Mouse (Mus musculus) forebrain, embryonic 15.5 days (tissue): ENCODE data around the gene Mtch1. TPM values are rescaled to one million over a fixed set of nuclear protein-coding genes. Genes with fewer than 3 reads are reported as not detected.
A peak's percentile ranks its signal among the peaks of the same experiment; 100 is the strongest.
"Not testable (repeated sequence)": the region's sequence is repeated elsewhere in the genome, so short reads cannot be mapped to it uniquely, and the experiment has no call there.

ENCODE experiments used
- ATAC-seq: fragments of 200-750 bp; cut with Nextera tagmentation; replicated peaks from 2 replicates; pipeline ENCODE4 v1.8.0; 2017; ENCODE audit warnings: mild to moderate bottlenecking, moderate TSS enrichment, moderate library complexity
- H3K27ac ChIP-seq: fragments of 300-500 bp; sonication (generic); replicated peaks from 2 replicates; pipeline ENCODE4 v1.5.1; 2015; ENCODE audit warnings: mild to moderate bottlenecking, inconsistent platforms
- H3K27me3 ChIP-seq: fragments of 300-500 bp; sonication (generic); 2 replicates; pipeline ENCODE4 v1.6.1; 2015; ENCODE audit warnings: inconsistent platforms
- H3K36me3 ChIP-seq: fragments of 300-500 bp; sonication (generic); 2 replicates; pipeline ENCODE4 v1.6.1; 2015; ENCODE audit warnings: mild to moderate bottlenecking, inconsistent platforms
- H3K4me1 ChIP-seq: fragments of 300-500 bp; sonication (generic); 2 replicates; pipeline ENCODE4 v1.6.1; 2015; ENCODE audit warnings: inconsistent platforms
- H3K4me2 ChIP-seq: fragments of 300-500 bp; sonication (generic); replicated peaks from 2 replicates; pipeline ENCODE4 v1.6.1; 2015; ENCODE audit warnings: mild to moderate bottlenecking, inconsistent platforms
- H3K4me3 ChIP-seq: fragments of 300-500 bp; sonication (generic); 2 replicates; pipeline ENCODE4 v1.5.1; 2015; ENCODE audit warnings: mild to moderate bottlenecking, inconsistent platforms
- H3K9ac ChIP-seq: fragments of 300-500 bp; sonication (generic); replicated peaks from 2 replicates; pipeline ENCODE4 v1.6.1; 2015; ENCODE audit warnings: mild to moderate bottlenecking, inconsistent platforms
- H3K9me3 ChIP-seq: fragments of 300-500 bp; sonication (generic); 2 replicates; pipeline ENCODE4 v1.6.1; 2016; ENCODE audit warnings: inconsistent platforms
- WGBS: fragments of 180-500 bp; shearing (Covaris S2); methylation state at CpG from one replicate; pipeline ENCODE4 v1.1.7; 2015; ENCODE audit warnings: mixed read lengths; 5-methylcytosine and 5-hydroxymethylcytosine counted together
- polyA plus RNA-seq: library from polyadenylated mRNA; unstranded; fragments of >200 nt; fragmentation: Nextera tagmentation; extraction: Ambion mirVana; gene quantifications from 2 replicates; pipeline ENCODE4 v1.2.1, GENCODE M21; 2015

Mtch1 gene
- 432 and 464 TPM in 2 replicates for polyA plus RNA-seq

DNA sequence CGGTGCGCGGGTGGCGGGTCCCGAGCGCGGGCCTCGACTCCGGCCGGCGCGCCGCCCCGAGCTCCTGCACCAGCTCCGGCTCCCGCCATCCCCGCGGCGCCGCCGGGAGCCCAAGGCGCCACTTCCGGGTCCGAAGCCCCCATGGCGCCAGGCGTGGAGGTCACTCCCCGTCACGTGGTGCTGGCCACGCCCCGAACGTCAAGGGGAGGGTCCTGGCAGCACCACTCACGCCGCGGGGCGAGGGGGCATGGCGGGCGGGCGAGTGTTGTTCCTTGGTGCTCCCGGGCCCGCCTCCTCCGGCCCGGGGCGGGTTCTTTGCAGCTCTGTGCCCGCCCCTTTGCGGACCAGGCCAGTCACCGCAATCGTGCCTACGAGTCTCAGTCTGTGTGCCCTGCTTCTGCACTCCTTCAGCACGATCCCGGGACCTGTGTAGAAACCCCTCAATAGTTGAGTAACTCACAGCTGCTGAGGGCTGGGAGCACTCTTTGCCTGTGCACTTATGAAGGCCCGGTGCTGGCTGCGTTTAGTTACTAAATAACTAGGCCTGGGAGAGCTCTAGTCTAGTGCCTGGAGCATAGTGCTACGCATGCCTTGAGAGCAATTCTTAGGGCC is at the start of gene Mtch1:
Mtch1 (minus strand) TSS at position 290 of the 612 bp plus-strand sequence.
- Histone ChIP-seq H3K27me3 (no peaks in the 10 kb centered on the region), H3K4me1 (peaks cover 25% of the 10 kb centered on the region), H3K4me2 (peak within 1 kb of the TSS; percentile 70), H3K4me3 (peak within 1 kb of the TSS; percentile 97), H3K27ac (peak within 1 kb of the TSS; percentile 96), H3K36me3 (peaks cover 17% of the 10 kb centered on the region), H3K9ac (peak within 1 kb of the TSS; percentile 98), H3K9me3 (no peaks in the 10 kb centered on the region)
- ATAC-seq, result peak; percentile 83
- WGBS, result under 1% methylated on average over 50 of the region's 53 CpGs

DNA sequence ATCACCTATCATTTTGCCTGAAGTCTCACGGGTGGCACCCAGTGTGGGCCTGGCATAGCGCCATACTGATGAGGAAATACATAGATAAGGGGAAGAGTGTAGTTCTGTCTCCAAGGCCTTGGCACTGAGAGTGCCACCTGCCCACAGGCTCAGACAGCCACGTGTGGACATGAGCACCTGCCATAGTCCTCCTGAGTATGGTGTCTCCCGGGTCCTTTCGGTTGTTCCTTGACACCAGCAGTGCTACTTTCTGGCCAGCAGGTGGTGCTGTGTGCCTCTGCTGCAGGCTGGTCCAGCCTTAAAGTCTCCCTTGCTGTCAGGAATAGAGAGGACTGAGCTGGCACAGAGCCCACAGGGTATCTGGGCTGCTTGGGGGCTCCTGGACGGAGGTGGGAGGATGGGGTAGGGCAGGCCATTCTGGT is 49.1 kb upstream of the Mtch1 start:
- peak; percentile 64 for ATAC-seq
- WGBS, result 17% methylated on average over 6 of the region's 6 CpGs
- no peaks in the 10 kb centered on the region for H3K9me3 ChIP-seq
- peaks cover 22% of the 10 kb centered on the region for H3K4me1 ChIP-seq
- no peak overlapping the region for H3K4me3 ChIP-seq
- H3K27ac ChIP-seq, result no peak overlapping the region
- H3K9ac ChIP-seq, result no peak overlapping the region
- H3K4me2 ChIP-seq, result no peak overlapping the region
- no peaks in the 10 kb centered on the region for H3K27me3 ChIP-seq
- H3K36me3 ChIP-seq, result no peaks in the 10 kb centered on the region

DNA sequence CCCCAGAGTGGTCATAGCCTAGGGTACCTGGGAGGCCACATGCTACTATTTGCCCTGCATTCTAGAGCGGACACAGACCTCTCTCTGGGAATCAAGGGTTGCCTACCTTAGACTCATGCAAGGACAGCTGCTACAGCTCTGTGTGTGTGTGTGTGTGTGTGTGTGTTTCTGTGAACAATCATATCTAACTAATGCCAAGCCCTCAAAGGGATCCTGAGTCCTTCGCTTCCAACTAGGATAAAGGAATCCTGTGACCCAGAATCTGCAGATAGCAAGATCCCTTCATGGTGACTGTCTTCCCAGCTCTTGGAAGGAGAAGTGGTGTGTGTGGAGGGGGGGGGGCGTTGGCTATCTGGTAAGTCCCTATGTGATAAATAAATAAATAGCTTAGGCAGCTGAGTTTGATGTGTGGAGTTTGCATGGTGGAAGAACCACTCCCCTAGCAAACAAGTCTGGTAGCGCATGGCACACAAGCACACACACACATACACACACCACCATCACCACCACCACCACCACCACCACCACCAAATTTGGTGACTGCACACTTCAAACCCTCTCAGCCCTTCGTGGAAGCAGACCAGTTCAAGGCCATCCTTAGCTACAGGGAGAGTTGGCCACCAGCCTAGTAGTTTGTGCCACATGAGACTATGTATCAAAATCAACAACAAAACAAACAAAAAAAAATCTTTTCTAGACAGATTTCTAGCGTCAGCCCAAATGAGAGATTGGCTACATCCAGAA is 48.5 kb upstream of the Mtch1 start:
- no peaks in the 10 kb centered on the region for H3K27me3 ChIP-seq
- H3K36me3 ChIP-seq, result no peaks in the 10 kb centered on the region
- peaks cover 22% of the 10 kb centered on the region for H3K4me1 ChIP-seq
- H3K4me2 ChIP-seq, result no peak overlapping the region
- no peaks in the 10 kb centered on the region for H3K9me3 ChIP-seq
- no peak overlapping the region for H3K4me3 ChIP-seq
- H3K27ac ChIP-seq, result no peak overlapping the region
- 55% methylated on average over 6 of the region's 6 CpGs for WGBS
- H3K9ac ChIP-seq, result no peak overlapping the region
- no peak for ATAC-seq

DNA sequence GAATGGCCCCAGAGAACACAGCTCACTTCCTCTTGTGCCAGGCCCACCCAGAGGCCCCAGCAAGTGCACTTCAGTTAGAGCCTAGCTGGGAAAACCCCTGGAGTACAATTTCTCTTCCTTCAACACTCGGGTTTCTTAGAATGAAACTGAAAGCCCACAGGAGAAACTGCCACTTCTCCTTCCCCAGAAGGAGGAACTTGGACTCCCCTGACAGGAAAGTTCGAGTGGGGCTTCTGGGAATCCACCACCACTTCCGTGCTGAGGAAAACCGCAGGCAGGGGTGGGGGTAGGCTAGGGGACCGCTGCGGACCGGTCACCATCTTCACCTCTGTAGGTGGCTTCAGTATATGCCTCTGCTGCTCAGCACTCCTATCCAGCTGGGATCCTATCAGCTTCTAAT is 47.6 kb upstream of the Mtch1 start:
- WGBS, result 75% methylated on average over 7 of the region's 7 CpGs
- Histone ChIP-seq H3K36me3 (no peaks in the 10 kb centered on the region), H3K27me3 (no peaks in the 10 kb centered on the region), H3K27ac (no peak overlapping the region), H3K9me3 (no peaks in the 10 kb centered on the region), H3K4me2 (no peak overlapping the region), H3K9ac (no peak overlapping the region), H3K4me3 (no peak overlapping the region), H3K4me1 (peaks cover 22% of the 10 kb centered on the region)
- no peak for ATAC-seq

DNA sequence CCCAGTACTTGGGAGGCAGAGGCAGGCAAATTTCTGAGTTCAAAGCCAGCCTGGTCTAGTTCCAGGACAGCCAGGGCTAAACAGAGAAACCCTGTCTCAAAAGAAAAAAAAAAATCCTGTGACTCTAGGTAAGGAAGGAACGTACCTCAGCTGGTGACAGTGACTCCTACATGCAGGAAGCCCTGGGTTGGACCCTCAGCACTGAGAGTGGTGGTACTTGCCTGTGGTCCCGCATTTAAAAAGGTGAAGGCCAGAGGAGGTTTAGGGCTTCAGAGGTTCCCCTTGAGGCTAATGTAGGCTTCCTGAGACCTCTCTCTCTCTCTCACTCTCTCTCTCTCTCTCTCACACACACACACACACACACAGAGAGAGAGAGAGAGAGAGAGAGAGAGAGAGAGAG is 47.0 kb upstream of the Mtch1 start:
- H3K4me2 ChIP-seq, H3K27me3 ChIP-seq, H3K9ac ChIP-seq, H3K27ac ChIP-seq, H3K4me3 ChIP-seq, H3K9me3 ChIP-seq, ATAC-seq, H3K36me3 ChIP-seq: not testable (repeated sequence)
- 79% methylated on average over 2 of the region's 2 CpGs for WGBS
- H3K4me1 ChIP-seq, result peaks cover 22% of the 10 kb centered on the region

DNA sequence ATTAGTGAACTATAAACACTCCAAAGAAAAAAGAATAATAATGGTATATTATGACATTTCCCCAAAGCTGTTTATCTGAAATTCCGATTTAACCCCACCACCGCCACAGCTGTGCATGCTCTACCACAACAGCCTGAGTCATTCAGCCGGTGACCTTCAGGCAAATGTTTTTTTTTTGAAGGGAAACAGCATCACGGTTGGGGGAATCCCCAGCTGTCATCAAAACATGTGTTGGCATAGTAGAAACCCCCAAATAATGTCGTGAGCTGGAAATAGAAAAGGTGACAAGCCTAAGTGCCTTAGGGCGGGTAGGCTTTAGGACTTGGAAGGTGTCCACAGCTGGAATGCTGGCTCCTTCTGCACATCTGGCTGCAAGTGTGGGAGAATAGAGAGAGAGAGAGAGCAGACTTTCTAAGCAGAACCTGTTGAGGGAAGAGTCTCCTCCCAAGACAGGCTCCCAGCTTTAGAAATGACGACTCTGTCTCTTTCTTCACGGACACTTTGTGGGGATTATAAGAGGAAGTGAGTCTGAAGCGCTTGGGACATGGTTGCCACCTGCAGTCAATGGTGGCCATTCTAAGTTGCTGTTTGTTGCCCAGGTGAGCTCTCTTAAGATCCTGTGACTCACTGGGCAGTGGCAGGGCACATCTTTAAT is 46.5 kb upstream of the Mtch1 start:
- H3K4me1 ChIP-seq, result peaks cover 22% of the 10 kb centered on the region
- no peak overlapping the region for H3K9ac ChIP-seq
- H3K27me3 ChIP-seq, result no peaks in the 10 kb centered on the region
- no peak overlapping the region for H3K4me2 ChIP-seq
- no peaks in the 10 kb centered on the region for H3K9me3 ChIP-seq
- H3K4me3 ChIP-seq, result no peak overlapping the region
- H3K27ac ChIP-seq, result no peak overlapping the region
- no peaks in the 10 kb centered on the region for H3K36me3 ChIP-seq
- ATAC-seq, result no peak
- 70% methylated on average over 9 of the region's 9 CpGs for WGBS

DNA sequence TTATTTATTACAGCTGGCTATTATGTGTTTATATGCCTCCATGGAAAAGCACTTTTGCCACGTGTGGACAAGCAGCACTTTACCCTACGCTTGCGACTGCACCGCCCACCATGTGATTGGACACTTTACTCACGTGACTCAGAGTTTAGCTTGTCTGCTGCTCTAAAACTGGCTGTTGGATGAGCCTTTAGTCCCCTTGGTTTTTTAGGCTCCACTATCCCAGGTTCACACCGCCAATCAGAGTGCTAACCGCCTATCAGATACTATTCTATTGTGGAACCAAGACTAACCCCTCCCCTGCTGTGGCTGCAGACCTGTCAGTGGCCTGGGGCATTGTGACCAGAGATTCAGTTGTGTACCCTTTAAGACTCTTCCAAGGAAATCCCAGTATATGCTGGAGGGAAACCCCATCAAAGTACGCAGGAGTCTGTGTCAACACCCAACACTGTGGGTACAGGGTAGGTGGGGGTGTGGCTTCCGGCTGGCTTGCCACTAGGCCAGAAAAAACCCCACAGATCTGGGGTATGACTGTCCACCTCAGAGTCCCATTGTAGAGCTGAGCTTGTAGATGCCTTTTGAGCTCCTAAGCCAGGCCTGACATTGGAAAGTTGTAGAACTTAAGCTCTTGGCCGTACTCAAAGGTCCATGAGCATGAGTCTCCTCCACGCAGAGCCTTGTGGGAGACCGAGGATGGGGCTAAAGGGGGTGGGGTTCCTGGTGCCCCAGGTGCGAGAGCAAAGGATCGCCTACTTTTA is 45.8 kb upstream of the Mtch1 start:
- Histone ChIP-seq H3K4me3 (no peak overlapping the region), H3K9me3 (no peaks in the 10 kb centered on the region), H3K27me3 (no peaks in the 10 kb centered on the region), H3K4me1 (peaks cover 18% of the 10 kb centered on the region), H3K27ac (no peak overlapping the region), H3K9ac (no peak overlapping the region), H3K4me2 (no peak overlapping the region), H3K36me3 (no peaks in the 10 kb centered on the region)
- 69% methylated on average over 14 of the region's 14 CpGs for WGBS
- no peak for ATAC-seq

DNA sequence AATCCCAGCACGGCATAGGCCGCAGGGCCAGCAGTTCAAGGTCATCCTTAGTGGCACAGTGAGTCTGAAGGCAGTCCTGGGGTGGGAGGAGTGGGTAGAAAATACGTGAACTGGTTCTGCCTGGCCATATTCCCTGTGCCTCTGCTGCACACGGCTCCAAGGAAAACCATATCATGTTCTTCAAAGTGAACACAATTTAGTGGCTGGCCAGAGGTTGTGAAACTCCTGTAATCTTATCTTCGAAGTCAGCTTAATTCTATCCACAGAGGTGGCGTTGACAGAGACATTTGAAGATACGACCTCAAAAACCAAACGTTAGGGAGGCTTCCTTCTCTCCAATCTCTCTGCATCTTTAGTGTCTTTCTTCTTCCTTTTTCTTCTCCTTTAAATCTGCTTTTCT is 43.5 kb upstream of the Mtch1 start:
- 87% methylated on average over 8 of the region's 8 CpGs for WGBS
- no peaks in the 10 kb centered on the region for H3K27me3 ChIP-seq
- ATAC-seq, result no peak

DNA sequence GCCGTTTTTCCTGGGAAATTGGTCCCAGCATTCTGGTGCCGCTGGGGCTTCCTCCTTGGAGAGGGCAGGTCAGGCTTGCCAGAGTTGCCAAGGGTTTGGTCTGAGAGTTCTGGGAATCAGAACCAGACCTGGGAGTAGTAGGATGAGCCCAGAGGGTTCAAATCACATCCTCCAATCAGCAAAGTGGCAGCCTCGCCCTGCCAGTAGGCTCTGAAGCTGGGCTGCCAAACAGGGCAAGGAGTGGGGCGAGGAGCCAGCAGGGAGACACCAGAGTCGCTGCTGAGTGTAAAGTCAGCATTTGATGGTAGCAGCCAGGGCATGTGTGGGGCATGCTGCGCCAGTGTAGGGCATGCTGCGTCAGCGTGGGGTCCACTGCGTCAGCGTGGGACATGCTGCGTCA is 41.2 kb upstream of the Mtch1 start:
- Histone ChIP-seq H3K4me1 (peaks cover 3% of the 10 kb centered on the region), H3K27me3 (no peaks in the 10 kb centered on the region), H3K36me3 (no peaks in the 10 kb centered on the region), H3K4me3 (no peak overlapping the region), H3K27ac (no peak overlapping the region), H3K4me2 (no peak overlapping the region), H3K9ac (no peak overlapping the region), H3K9me3 (no peaks in the 10 kb centered on the region)
- no peak for ATAC-seq
- 80% methylated on average over 11 of the region's 11 CpGs for whole genome bisulfite sequencing

More for the DNA sequence above, 43.5 kb upstream of the Mtch1 start:
- no peaks in the 10 kb centered on the region for H3K4me1 ChIP-seq
- H3K36me3 ChIP-seq, result no peaks in the 10 kb centered on the region
- no peak overlapping the region for H3K9ac ChIP-seq
- H3K4me3 ChIP-seq, result no peak overlapping the region
- no peak overlapping the region for H3K4me2 ChIP-seq
- H3K27ac ChIP-seq, result no peak overlapping the region
- H3K9me3 ChIP-seq, result no peaks in the 10 kb centered on the region

DNA sequence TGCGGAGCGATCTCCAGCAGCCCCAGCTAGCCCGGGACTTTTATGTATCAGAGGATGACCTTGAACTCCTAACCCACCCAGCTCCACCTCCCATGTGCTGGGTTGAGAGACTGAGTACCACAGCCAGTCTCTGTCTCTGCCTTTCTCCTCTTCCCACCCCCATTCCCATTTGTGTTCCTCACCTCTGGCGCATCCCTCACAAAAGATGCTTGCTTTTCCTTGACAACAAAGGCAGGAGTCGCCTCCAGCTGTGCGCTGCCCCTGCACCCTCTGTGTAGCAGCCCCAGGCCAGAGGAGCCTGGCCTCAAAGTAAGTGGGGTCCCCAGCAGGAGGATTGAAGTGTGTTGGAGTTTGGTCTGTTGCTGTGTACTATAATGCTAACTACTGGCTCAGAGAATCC is 38.0 kb upstream of the Mtch1 start:
- Histone ChIP-seq H3K27me3 (no peaks in the 10 kb centered on the region), H3K4me2 (no peak overlapping the region), H3K4me3 (no peak overlapping the region), H3K27ac (no peak overlapping the region), H3K9ac (no peak overlapping the region), H3K36me3 (no peaks in the 10 kb centered on the region), H3K9me3 (no peaks in the 10 kb centered on the region), H3K4me1 (peaks cover 3% of the 10 kb centered on the region)
- WGBS, result 35% methylated on average over 6 of the region's 6 CpGs
- no peak for ATAC-seq

DNA sequence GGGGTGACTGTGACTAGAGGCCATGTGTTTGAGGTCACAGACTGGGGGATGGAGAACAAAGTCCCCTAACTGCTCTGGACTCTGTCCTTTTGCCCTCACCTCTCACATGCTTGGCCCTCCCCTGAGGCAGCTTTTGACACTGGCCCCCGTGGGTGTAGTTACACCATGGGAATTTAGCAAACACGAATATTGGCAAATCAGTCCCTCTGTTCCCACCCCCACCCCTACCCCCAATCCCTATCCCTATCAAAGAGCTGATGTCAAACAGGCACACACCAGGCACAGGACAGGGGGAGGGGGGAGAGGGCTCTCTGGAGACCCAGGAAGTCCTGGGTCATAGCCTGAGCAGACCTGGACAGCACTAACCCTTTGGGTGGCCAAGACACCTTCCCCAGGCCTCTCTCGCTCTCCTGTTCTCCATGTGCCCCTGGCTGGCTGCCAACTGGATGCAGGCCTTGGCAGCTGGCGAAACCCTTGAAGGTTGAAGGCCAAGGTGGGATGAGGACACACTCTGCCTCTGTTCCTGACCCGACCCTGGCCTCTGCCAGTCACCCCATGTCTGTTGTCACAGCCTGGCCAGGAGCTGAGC is 37.2 kb upstream of the Mtch1 start:
- 54% methylated on average over 5 of the region's 5 CpGs for WGBS
- Histone ChIP-seq H3K27ac (no peak overlapping the region), H3K36me3 (no peaks in the 10 kb centered on the region), H3K4me2 (no peak overlapping the region), H3K27me3 (no peaks in the 10 kb centered on the region), H3K4me3 (no peak overlapping the region), H3K4me1 (peaks cover 3% of the 10 kb centered on the region), H3K9ac (no peak overlapping the region), H3K9me3 (no peaks in the 10 kb centered on the region)
- ATAC-seq, result no peak
